Mouse (Mus musculus) embryonic facial prominence, embryonic 11.5 days (tissue): ENCODE measurements around the gene Neu1. TPM values are rescaled to one million over a fixed set of nuclear protein-coding genes. Genes with fewer than 3 reads are reported as not detected.

Experiments used
- ATAC-seq: fragments of 200-750 bp; cut with Nextera tagmentation; replicated peaks from 2 replicates; pipeline ENCODE4 v1.8.0; 2017; ENCODE audit warnings: low read depth; ENCODE audit not compliant: insufficient number of reproducible peaks, low FRiP score, low TSS enrichment
- DNase-seq: peaks from one replicate; pipeline ENCODE4 v3.0.0-alpha.2; 2015; ENCODE audit warnings: low spot score
- H3K27ac ChIP-seq: fragments of 300-500 bp; sonication (generic); replicated peaks from 2 replicates; pipeline ENCODE4 v1.5.1; 2014; ENCODE audit warnings: mild to moderate bottlenecking, low read depth, low read length, control low read depth
- H3K27me3 ChIP-seq: fragments of 300-500 bp; sonication (generic); 2 replicates; pipeline ENCODE4 v1.6.1; 2014; ENCODE audit warnings: mild to moderate bottlenecking, low read length, moderate library complexity, mixed read lengths; ENCODE audit not compliant: control insufficient read depth, insufficient read depth
- H3K36me3 ChIP-seq: fragments of 300-500 bp; sonication (generic); replicated peaks from 2 replicates; pipeline ENCODE4 v1.6.1; 2014; ENCODE audit warnings: low read depth, mild to moderate bottlenecking, low read length, moderate library complexity, mixed read lengths; ENCODE audit not compliant: control insufficient read depth, insufficient read depth
- H3K4me1 ChIP-seq: fragments of 300-500 bp; sonication (generic); 2 replicates; pipeline ENCODE4 v1.6.1; 2014; ENCODE audit warnings: low read length, mixed read lengths; ENCODE audit not compliant: control insufficient read depth, insufficient read depth
- H3K4me2 ChIP-seq: fragments of 300-500 bp; sonication (generic); 2 replicates; pipeline ENCODE4 v1.6.1; 2014; ENCODE audit warnings: low read depth, mild to moderate bottlenecking, control low read depth, low read length, moderate library complexity
- H3K4me3 ChIP-seq: fragments of 300-500 bp; sonication (generic); 2 replicates; pipeline ENCODE4 v1.5.1; 2014; ENCODE audit warnings: low read depth, low read length, control low read depth
- H3K9ac ChIP-seq: fragments of 300-500 bp; sonication (generic); replicated peaks from 2 replicates; pipeline ENCODE4 v1.6.1; 2014; ENCODE audit warnings: mild to moderate bottlenecking, control low read depth, low read length
- H3K9me3 ChIP-seq: fragments of 300-500 bp; sonication (generic); replicated peaks from 2 replicates; pipeline ENCODE4 v1.6.1; 2016; ENCODE audit warnings: mild to moderate bottlenecking, low read length, inconsistent platforms, mixed read lengths; ENCODE audit not compliant: control insufficient read depth
- WGBS: fragments of 180-500 bp; shearing (Covaris S2); extraction: QIAGEN DNeasy Blood & Tissue Kit; methylation state at CpG from one replicate; pipeline ENCODE4 v1.1.7; 2014; 5-methylcytosine and 5-hydroxymethylcytosine counted together
- polyA plus RNA-seq: library from polyadenylated mRNA; unstranded; fragments of >200 nt; fragmentation: Nextera tagmentation; extraction: Ambion mirVana; gene quantifications from 2 replicates; pipeline ENCODE4 v1.2.1, GENCODE M21; 2014

Gene Neu1
- 10.9 and 13.1 TPM in 2 replicates for polyA plus RNA-seq

DNA sequence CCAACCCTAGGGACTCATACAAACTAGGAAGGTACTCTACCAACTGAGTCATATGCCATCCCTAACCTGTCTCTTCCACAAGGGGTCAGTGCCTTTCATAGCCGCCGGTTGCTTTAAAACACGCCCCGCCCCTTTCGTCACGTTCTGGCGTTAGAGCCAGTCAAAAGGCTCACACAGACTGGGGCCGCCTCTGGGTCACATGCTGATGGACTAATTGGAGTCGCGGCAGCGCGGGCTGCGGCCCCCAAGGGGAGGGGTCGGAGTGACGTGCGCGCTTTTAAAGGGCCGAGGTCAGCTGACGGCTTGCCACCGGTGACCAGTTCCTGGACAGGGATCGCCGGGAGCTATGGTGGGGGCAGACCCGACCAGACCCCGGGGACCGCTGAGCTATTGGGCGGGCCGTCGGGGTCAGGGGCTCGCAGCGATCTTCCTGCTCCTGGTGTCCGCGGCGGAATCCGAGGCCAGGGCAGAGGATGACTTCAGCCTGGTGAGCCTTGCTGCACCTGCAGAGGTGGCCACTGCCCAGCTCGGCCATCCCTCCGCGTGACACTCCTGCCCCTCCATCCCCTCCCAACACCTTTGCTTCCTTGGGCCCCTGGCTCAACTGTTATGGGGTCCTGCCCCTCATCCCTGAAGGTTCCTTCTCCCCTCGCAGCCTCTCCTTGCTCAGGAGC, at the start of gene Neu1:
Neu1 (plus strand) TSS at position 193 of the 674 bp plus-strand sequence.
- Histone ChIP-seq H3K27ac (no peak within 1 kb of the TSS), H3K9ac (peak within 1 kb of the TSS; percentile 68), H3K9me3 (no peaks in the 10 kb centered on the region), H3K4me2 (peak within 1 kb of the TSS; percentile 91), H3K27me3 (no peaks in the 10 kb centered on the region), H3K36me3 (no peaks in the 10 kb centered on the region), H3K4me1 (no peaks in the 10 kb centered on the region; the same call in 1 of the 2 replicates), H3K4me3 (peak within 1 kb of the TSS; percentile 63)
- DNase-seq (peak; percentile 98), ATAC-seq (peak; percentile 93)
- WGBS: 2% methylated on average over 35 of the region's 38 CpGs

DNA sequence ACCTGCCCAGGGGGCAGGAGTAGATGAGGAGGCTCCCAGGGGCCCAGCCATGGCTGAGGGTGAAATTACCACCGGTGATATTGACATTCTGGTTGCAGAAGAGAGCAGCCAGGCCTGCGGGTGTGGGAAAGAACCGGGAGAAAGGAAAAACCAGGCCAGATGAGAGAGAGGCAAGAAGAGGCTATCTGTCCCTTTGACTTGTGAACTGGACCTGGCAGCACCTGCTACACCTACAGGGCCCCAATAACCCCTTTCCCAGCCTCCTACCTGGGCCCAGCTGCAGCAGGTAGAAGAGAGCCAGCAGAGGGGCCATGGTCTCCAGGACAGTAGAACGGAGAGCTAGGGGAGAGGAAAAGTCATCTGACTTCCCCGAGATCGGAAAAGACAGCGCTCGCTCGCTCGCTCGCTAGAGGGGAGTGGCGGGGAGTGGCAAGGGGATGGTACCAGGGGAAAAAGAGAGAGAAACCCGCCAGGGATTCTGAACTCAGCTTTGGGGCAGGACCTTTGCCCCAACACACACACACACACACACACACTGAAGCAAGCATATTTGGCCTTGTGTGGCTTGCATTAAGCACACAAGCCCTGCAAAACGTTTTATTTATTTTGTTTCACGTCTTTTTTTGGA, 49.3 kb upstream of the Neu1 start, which contains the start of gene Gm20547:
Gm20547 (minus strand) TSS at position 360 of the 628 bp plus-strand sequence.
- WGBS: 5% methylated on average over 15 of the region's 15 CpGs

DNA sequence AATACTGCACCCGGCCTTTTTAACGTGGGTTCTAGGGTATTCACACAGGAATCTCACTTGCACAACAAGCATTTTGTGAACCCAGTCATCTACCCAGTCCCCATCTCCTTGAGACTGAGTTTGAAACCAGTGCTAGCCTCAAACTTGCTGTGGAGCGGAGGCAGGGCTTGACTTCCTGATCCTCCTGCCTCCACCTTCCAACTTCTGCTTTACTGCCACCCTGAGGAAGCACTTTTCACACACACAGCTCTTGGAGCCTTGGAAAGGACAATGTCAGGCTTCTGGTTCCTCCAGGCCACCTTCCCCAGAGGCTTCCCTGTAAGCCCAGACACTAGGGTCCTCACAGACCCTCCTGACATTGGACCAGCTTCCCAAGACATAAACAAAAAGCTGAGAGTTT, 47.7 kb upstream of the Neu1 start:
- H3K9me3 ChIP-seq: no peaks in the 10 kb centered on the region
- DNase-seq (no peak), ATAC-seq (no peak)
- 63% methylated on average over 3 of the region's 3 CpGs for WGBS
- no peak overlapping the region for H3K4me2 ChIP-seq
- H3K9ac ChIP-seq: no peak overlapping the region
- H3K27me3 ChIP-seq: no peaks in the 10 kb centered on the region
- no peak overlapping the region for H3K4me3 ChIP-seq
- peaks cover 6% of the 10 kb centered on the region for H3K4me1 ChIP-seq
- H3K27ac ChIP-seq: no peak overlapping the region
- no peaks in the 10 kb centered on the region for H3K36me3 ChIP-seq

More for the DNA sequence above, 49.3 kb upstream of the Neu1 start, which contains the start of gene Gm20547:
- H3K9me3 ChIP-seq: no peaks in the 10 kb centered on the region
- no peak for ATAC-seq
- H3K4me3 ChIP-seq: no peak within 1 kb of the TSS
- H3K4me1 ChIP-seq: peaks cover 6% of the 10 kb centered on the region
- no peaks in the 10 kb centered on the region for H3K36me3 ChIP-seq
- peak within 1 kb of the TSS; percentile 18; the same call in 1 of the 2 replicates for H3K9ac ChIP-seq
- H3K4me2 ChIP-seq: no peak within 1 kb of the TSS; the same call in 1 of the 2 replicates
- no peak within 1 kb of the TSS for H3K27ac ChIP-seq
- no peak for DNase-seq
- H3K27me3 ChIP-seq: no peaks in the 10 kb centered on the region

DNA sequence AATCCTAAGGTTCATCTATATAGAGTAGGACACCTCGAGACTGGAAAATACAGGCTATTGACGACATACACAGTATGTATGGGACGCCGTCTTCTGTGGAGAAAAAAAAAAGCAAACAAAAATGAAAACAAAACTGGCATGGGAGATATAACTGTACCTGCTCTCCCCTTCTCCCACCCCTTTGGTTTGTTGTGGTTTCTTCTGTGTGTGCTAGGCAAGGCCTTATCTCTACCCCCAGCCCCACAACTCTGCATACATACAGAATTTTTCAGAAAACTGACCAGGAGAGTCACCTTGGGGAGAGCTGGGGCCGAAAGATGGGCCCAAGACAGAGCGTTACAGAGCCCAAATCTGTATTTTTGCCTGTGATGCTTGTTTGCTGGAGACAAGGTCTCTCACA, 46.3 kb upstream of the Neu1 start:
- Histone ChIP-seq H3K4me1 (peaks cover 3% of the 10 kb centered on the region), H3K27ac (no peak overlapping the region), H3K4me3 (no peak overlapping the region), H3K9me3 (no peaks in the 10 kb centered on the region), H3K36me3 (no peaks in the 10 kb centered on the region), H3K27me3 (no peaks in the 10 kb centered on the region), H3K9ac (no peak overlapping the region), H3K4me2 (no peak overlapping the region)
- DNase-seq (no peak), ATAC-seq (no peak)
- 85% methylated on average over 6 of the region's 6 CpGs for WGBS

DNA sequence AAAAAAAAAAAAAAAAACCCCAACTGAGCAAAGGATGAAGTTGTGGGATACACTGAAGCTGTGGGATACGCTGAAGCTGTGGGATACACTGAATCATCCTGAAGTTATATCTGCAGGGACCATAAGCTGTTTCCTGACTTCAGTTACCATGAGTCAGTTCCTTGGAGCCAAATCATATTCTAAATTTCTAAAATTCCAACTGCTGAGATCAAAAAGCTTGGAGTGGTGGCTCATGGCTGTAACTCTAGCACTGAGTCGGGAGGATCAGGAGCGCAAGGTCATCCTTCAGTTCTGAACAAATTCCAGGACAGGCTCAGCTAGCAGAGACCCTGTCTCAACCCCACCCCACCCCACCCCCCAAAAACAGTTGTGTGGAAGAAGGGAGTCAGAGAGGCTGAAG, 45.4 kb upstream of the Neu1 start:
- Histone ChIP-seq H3K4me2 (no peak overlapping the region), H3K27me3 (no peaks in the 10 kb centered on the region), H3K4me3 (no peak overlapping the region), H3K9me3 (no peaks in the 10 kb centered on the region), H3K9ac (no peak overlapping the region), H3K27ac (no peak overlapping the region), H3K4me1 (peaks cover 2% of the 10 kb centered on the region; the same call in 1 of the 2 replicates), H3K36me3 (no peaks in the 10 kb centered on the region)
- DNase-seq (no peak), ATAC-seq (no peak)
- 81% methylated on average over 3 of the region's 3 CpGs for WGBS

DNA sequence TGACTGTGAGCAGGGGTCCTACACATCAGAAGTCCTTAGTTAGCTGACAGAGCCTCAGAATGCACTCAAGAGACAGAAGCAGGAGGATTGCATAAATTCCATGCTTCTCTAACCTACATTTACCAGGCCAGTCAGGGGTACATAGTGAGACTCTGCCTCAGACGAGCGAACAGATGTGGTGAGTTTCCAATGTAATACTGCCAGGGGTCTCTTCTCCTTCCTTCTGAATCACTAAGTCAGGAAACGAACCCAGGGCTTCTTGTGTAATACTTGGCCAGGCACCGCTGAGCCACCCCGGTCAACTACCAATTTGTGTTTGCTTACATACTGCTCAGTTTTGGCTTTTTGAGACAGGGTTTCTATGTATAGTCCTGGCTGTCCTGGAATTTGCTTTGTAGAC, 43.1 kb upstream of the Neu1 start:
- no peaks in the 10 kb centered on the region for H3K9me3 ChIP-seq
- no peak overlapping the region for H3K4me3 ChIP-seq
- H3K9ac ChIP-seq: no peak overlapping the region
- no peaks in the 10 kb centered on the region for H3K36me3 ChIP-seq
- H3K4me1 ChIP-seq: no peaks in the 10 kb centered on the region
- 85% methylated on average over 5 of the region's 5 CpGs for whole genome bisulfite sequencing
- no peak overlapping the region for H3K27ac ChIP-seq
- H3K27me3 ChIP-seq: no peaks in the 10 kb centered on the region
- H3K4me2 ChIP-seq: no peak overlapping the region
- DNase-seq (no peak), ATAC-seq (no peak)

DNA sequence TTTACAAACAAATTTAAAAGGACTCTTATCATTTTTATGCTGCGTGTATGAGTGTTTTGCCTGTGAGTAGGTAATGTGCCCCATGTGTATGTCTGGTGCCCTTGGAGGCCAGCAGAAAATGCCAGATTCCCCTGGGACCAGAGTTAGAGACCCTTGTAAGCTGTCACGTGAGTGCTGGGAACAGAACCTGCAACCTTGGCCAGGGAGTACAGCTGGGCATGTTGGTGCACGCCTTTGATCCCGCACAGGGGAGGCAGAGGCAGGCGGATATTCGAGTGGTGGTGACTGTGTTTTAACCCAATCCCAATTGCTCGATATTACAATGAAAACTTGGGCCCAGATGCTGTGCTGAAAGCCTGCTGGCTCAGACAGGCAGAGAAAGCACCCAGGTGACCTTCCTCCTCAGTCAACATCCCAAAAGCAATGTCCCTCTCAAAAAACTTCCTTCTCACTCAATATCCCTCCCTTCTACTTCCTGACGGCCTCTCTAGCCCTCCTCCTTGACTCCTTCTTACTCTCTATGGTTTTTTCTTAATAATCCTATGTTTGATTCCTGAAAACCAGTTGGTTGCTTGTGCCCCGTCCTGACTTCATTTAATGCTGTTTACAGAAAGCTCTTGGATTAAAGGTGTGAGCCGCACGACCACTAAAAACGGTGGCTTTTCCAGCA, 40.8 kb upstream of the Neu1 start:
- H3K4me3 ChIP-seq: no peak overlapping the region
- no peaks in the 10 kb centered on the region for H3K27me3 ChIP-seq
- no peak overlapping the region for H3K4me2 ChIP-seq
- no peak overlapping the region for H3K9ac ChIP-seq
- DNase-seq (no peak), ATAC-seq (no peak)
- H3K36me3 ChIP-seq: no peaks in the 10 kb centered on the region
- H3K4me1 ChIP-seq: no peaks in the 10 kb centered on the region
- H3K9me3 ChIP-seq: no peaks in the 10 kb centered on the region
- WGBS: 86% methylated on average over 12 of the region's 12 CpGs
- H3K27ac ChIP-seq: no peak overlapping the region

DNA sequence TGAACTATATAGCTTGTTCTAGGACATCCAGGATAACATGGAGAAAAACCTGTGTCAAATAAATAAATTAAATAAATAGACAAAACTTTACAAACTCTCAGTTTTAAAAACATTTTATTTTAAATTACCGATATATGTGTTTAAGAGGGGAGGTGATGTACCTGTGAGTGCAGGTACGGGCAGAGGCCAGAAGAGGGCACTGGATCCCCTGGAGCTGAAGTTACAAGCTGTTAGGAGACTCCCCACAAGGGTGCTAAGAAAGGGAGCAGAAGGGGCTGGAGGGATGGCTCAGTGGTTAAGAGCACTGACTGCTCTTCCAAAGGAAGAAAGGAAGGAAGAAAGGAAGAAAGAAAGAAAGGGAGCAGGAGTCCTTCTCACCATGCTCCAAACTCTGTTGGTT, 39.7 kb upstream of the Neu1 start:
- ATAC-seq: no peak
- 91% methylated on average over 2 of the region's 2 CpGs for WGBS
- Histone ChIP-seq H3K9me3 (no peaks in the 10 kb centered on the region), H3K27ac (no peak overlapping the region), H3K4me1 (peaks cover 4% of the 10 kb centered on the region; the same call in 1 of the 2 replicates), H3K4me2 (no peak overlapping the region), H3K36me3 (peaks cover 3% of the 10 kb centered on the region; the same call in 1 of the 2 replicates), H3K27me3 (no peaks in the 10 kb centered on the region), H3K4me3 (no peak overlapping the region), H3K9ac (no peak overlapping the region)
- no peak for DNase-seq
